Mouse (Mus musculus) hindbrain, embryonic 12.5 days (tissue): ENCODE results near the gene Tenm2. TPM values are rescaled to one million over a fixed set of nuclear protein-coding genes. Genes with fewer than 3 reads are reported as not detected.

Experiments
- ATAC-seq: fragments of 200-750 bp; cut with Nextera tagmentation; 2 replicates; pipeline ENCODE4 v1.8.0; 2017; ENCODE audit warnings: moderate TSS enrichment; ENCODE audit not compliant: low FRiP score
- H3K27ac ChIP-seq: fragments of 300-500 bp; sonication (generic); 2 replicates; pipeline ENCODE4 v1.5.1; 2016; ENCODE audit warnings: mild to moderate bottlenecking
- H3K27me3 ChIP-seq: fragments of 300-500 bp; sonication (generic); 2 replicates; pipeline ENCODE4 v1.6.1; 2016; ENCODE audit warnings: mild to moderate bottlenecking
- H3K36me3 ChIP-seq: fragments of 300-500 bp; sonication (generic); 2 replicates; pipeline ENCODE4 v1.6.1; 2016; ENCODE audit warnings: mild to moderate bottlenecking
- H3K4me1 ChIP-seq: fragments of 300-500 bp; sonication (generic); 2 replicates; pipeline ENCODE4 v1.6.1; 2016
- H3K4me2 ChIP-seq: fragments of 300-500 bp; sonication (generic); replicated peaks from 2 replicates; pipeline ENCODE4 v1.6.1; 2016; ENCODE audit warnings: mild to moderate bottlenecking
- H3K4me3 ChIP-seq: fragments of 300-500 bp; sonication (generic); 2 replicates; pipeline ENCODE4 v1.5.1; 2016; ENCODE audit warnings: mild to moderate bottlenecking
- H3K9ac ChIP-seq: fragments of 300-500 bp; sonication (generic); 2 replicates; pipeline ENCODE4 v1.6.1; 2016; ENCODE audit warnings: mild to moderate bottlenecking, moderate library complexity
- H3K9me3 ChIP-seq: fragments of 300-500 bp; sonication (generic); replicated peaks from 2 replicates; pipeline ENCODE4 v1.6.1; 2016; ENCODE audit warnings: mild to moderate bottlenecking
- WGBS: fragments of 180-500 bp; shearing (Covaris S2); methylation state at CpG from one replicate; pipeline ENCODE4 v1.1.7; 2016; 5-methylcytosine and 5-hydroxymethylcytosine counted together
- polyA plus RNA-seq: library from polyadenylated mRNA; unstranded; fragments of >200 nt; fragmentation: Nextera tagmentation; extraction: Ambion mirVana; gene quantifications from 2 replicates; pipeline ENCODE4 v1.2.1, GENCODE M21; 2016

Tenm2 gene
- polyA plus RNA-seq, 1 experiment from 2014 or later: 16.6 TPM

GRCm38 (mm10) chr11:36171221-36171620, 1064.5 kb downstream of the Tenm2 start:
- H3K4me3 ChIP-seq: no peak overlapping the region
- H3K27ac ChIP-seq: no peak overlapping the region
- H3K4me2 ChIP-seq: no peak overlapping the region
- no peak for ATAC-seq
- H3K4me1 ChIP-seq: no peaks in the 10 kb centered on the region
- no peaks in the 10 kb centered on the region for H3K9me3 ChIP-seq
- no peaks in the 10 kb centered on the region for H3K27me3 ChIP-seq
- WGBS: 92% methylated on average over 12 of the region's 12 CpGs
- H3K36me3 ChIP-seq: 0 out of 2 replicates have a peak, but pooled peaks cover 8% of the 10 kb centered on the region
- no peak overlapping the region for H3K9ac ChIP-seq

- ATAC-seq: no peak
- H3K36me3 ChIP-seq: 0 out of 2 replicates have a peak, but pooled peaks cover 8% of the 10 kb centered on the region
- no peak overlapping the region for H3K9ac ChIP-seq
- 55% methylated on average over 4 of the region's 4 CpGs for WGBS
- no peaks in the 10 kb centered on the region for H3K9me3 ChIP-seq
- no peak overlapping the region for H3K27ac ChIP-seq
- H3K27me3 ChIP-seq: no peaks in the 10 kb centered on the region
- no peaks in the 10 kb centered on the region for H3K4me1 ChIP-seq
- H3K4me3 ChIP-seq: no peak overlapping the region
- no peak overlapping the region for H3K4me2 ChIP-seq
Observed at GRCm38 (mm10) chr11:36169738-36170137, 1066.0 kb downstream of the Tenm2 start.

GRCm38 (mm10) chr11:36168921-36169537, 1066.7 kb downstream of the Tenm2 start:
- no peak overlapping the region for H3K27ac ChIP-seq
- H3K4me3 ChIP-seq: no peak overlapping the region
- no peaks in the 10 kb centered on the region for H3K4me1 ChIP-seq
- H3K9ac ChIP-seq: no peak overlapping the region
- H3K9me3 ChIP-seq: no peaks in the 10 kb centered on the region
- H3K27me3 ChIP-seq: no peaks in the 10 kb centered on the region
- WGBS: 91% methylated on average over 6 of the region's 6 CpGs
- H3K4me2 ChIP-seq: no peak overlapping the region
- 0 out of 2 replicates have a peak, but pooled peaks cover 8% of the 10 kb centered on the region for H3K36me3 ChIP-seq
- no peak for ATAC-seq

GRCm38 (mm10) chr11:36167766-36168318, 1067.9 kb downstream of the Tenm2 start:
- no peaks in the 10 kb centered on the region for H3K27me3 ChIP-seq
- no peak overlapping the region for H3K27ac ChIP-seq
- H3K4me2 ChIP-seq: no peak overlapping the region
- H3K4me3 ChIP-seq: no peak overlapping the region
- no peak overlapping the region for H3K9ac ChIP-seq
- no peaks in the 10 kb centered on the region for H3K4me1 ChIP-seq
- 0 out of 2 replicates have a peak, but pooled peaks cover 8% of the 10 kb centered on the region for H3K36me3 ChIP-seq
- WGBS: 91% methylated on average over 10 of the region's 10 CpGs
- H3K9me3 ChIP-seq: no peaks in the 10 kb centered on the region
- no peak for ATAC-seq

- H3K27ac ChIP-seq: no peak overlapping the region
- H3K4me3 ChIP-seq: no peak overlapping the region
- no peaks in the 10 kb centered on the region for H3K27me3 ChIP-seq
- no peak for ATAC-seq
- H3K4me2 ChIP-seq: no peak overlapping the region
- H3K36me3 ChIP-seq: no peaks in the 10 kb centered on the region
- H3K4me1 ChIP-seq: no peaks in the 10 kb centered on the region
- WGBS: 88% methylated on average over 11 of the region's 11 CpGs
- H3K9me3 ChIP-seq: no peaks in the 10 kb centered on the region
- no peak overlapping the region for H3K9ac ChIP-seq
Observed at GRCm38 (mm10) chr11:36163580-36163979, 1072.2 kb downstream of the Tenm2 start.

GRCm38 (mm10) chr11:36161765-36162321, 1073.9 kb downstream of the Tenm2 start:
- H3K4me2 ChIP-seq: no peak overlapping the region
- no peaks in the 10 kb centered on the region for H3K4me1 ChIP-seq
- peak overlapping the region; percentile 25; the same call in 1 of the 2 replicates for H3K27ac ChIP-seq
- no peaks in the 10 kb centered on the region for H3K9me3 ChIP-seq
- WGBS: 53% methylated on average over 10 of the region's 10 CpGs
- ATAC-seq: no peak; the same call in 1 of the 2 replicates
- no peaks in the 10 kb centered on the region for H3K27me3 ChIP-seq
- no peaks in the 10 kb centered on the region for H3K36me3 ChIP-seq
- H3K4me3 ChIP-seq: no peak overlapping the region
- H3K9ac ChIP-seq: no peak overlapping the region

- Histone ChIP-seq H3K4me3 (no peak overlapping the region), H3K4me2 (no peak overlapping the region), H3K9ac (no peak overlapping the region), H3K27me3 (no peaks in the 10 kb centered on the region), H3K36me3 (no peaks in the 10 kb centered on the region), H3K9me3 (no peaks in the 10 kb centered on the region), H3K4me1 (peaks cover 10% of the 10 kb centered on the region), H3K27ac (no peak overlapping the region)
- ATAC-seq: no peak
- 59% methylated on average over 5 of the region's 5 CpGs for WGBS
Observed at GRCm38 (mm10) chr11:36153450-36153849, 1082.3 kb downstream of the Tenm2 start.

- ATAC-seq: no peak
- no peak overlapping the region for H3K4me2 ChIP-seq
- H3K27ac ChIP-seq: no peak overlapping the region
- 22% methylated on average over 9 of the region's 9 CpGs for WGBS
- H3K4me1 ChIP-seq: peaks cover 10% of the 10 kb centered on the region
- no peaks in the 10 kb centered on the region for H3K9me3 ChIP-seq
- no peak overlapping the region for H3K4me3 ChIP-seq
- H3K9ac ChIP-seq: no peak overlapping the region
- no peaks in the 10 kb centered on the region for H3K36me3 ChIP-seq
- H3K27me3 ChIP-seq: no peaks in the 10 kb centered on the region
Observed at GRCm38 (mm10) chr11:36153011-36153410, 1082.8 kb downstream of the Tenm2 start.

- peaks cover 10% of the 10 kb centered on the region for H3K4me1 ChIP-seq
- 13% methylated on average over 6 of the region's 6 CpGs for WGBS
- no peak overlapping the region for H3K27ac ChIP-seq
- no peaks in the 10 kb centered on the region for H3K27me3 ChIP-seq
- no peak overlapping the region for H3K4me2 ChIP-seq
- no peak overlapping the region for H3K9ac ChIP-seq
- H3K4me3 ChIP-seq: no peak overlapping the region
- peak; percentile 64; the same call in 1 of the 2 replicates for ATAC-seq
- no peaks in the 10 kb centered on the region for H3K36me3 ChIP-seq
- no peaks in the 10 kb centered on the region for H3K9me3 ChIP-seq
Observed at GRCm38 (mm10) chr11:36152226-36152625, 1083.5 kb downstream of the Tenm2 start.

- peaks cover 10% of the 10 kb centered on the region for H3K4me1 ChIP-seq
- no peak for ATAC-seq
Observed at GRCm38 (mm10) chr11:36149092-36149491, 1086.7 kb downstream of the Tenm2 start.

GRCm38 (mm10) chr11:36145057-36145456, 1090.7 kb downstream of the Tenm2 start:
- no peak for ATAC-seq
- no peak overlapping the region for H3K27ac ChIP-seq
- no peak overlapping the region for H3K4me3 ChIP-seq
- H3K9me3 ChIP-seq: no peaks in the 10 kb centered on the region
- H3K27me3 ChIP-seq: no peaks in the 10 kb centered on the region
- H3K9ac ChIP-seq: no peak overlapping the region
- H3K4me2 ChIP-seq: no peak overlapping the region
- 75% methylated on average over 12 of the region's 12 CpGs for WGBS
- H3K4me1 ChIP-seq: peaks cover 6% of the 10 kb centered on the region; the same call in 1 of the 2 replicates
- no peaks in the 10 kb centered on the region for H3K36me3 ChIP-seq

More at GRCm38 (mm10) chr11:36149092-36149491, 1086.7 kb downstream of the Tenm2 start:
- H3K4me2 ChIP-seq: no peak overlapping the region
- no peaks in the 10 kb centered on the region for H3K9me3 ChIP-seq
- WGBS: 78% methylated on average over 3 of the region's 3 CpGs
- no peaks in the 10 kb centered on the region for H3K36me3 ChIP-seq
- H3K4me3 ChIP-seq: no peak overlapping the region
- no peak overlapping the region for H3K27ac ChIP-seq
- no peaks in the 10 kb centered on the region for H3K27me3 ChIP-seq
- no peak overlapping the region for H3K9ac ChIP-seq

- 0 out of 2 replicates have a peak, but pooled peaks have one; percentile 46 for ATAC-seq
- 72% methylated on average over 10 of the region's 10 CpGs for WGBS
- Histone ChIP-seq H3K9me3 (no peaks in the 10 kb centered on the region), H3K27ac (no peak overlapping the region), H3K4me3 (no peak overlapping the region), H3K36me3 (no peaks in the 10 kb centered on the region), H3K27me3 (no peaks in the 10 kb centered on the region), H3K4me2 (no peak overlapping the region), H3K4me1 (peaks cover 21% of the 10 kb centered on the region), H3K9ac (no peak overlapping the region)
Observed at GRCm38 (mm10) chr11:36140411-36140810, 1095.4 kb downstream of the Tenm2 start.
